Mouse (Mus musculus): Measurements from ENCODE around the gene Gnaq.
"Not testable (repeated sequence)": the region's sequence is repeated elsewhere in the genome, so short reads cannot be mapped to it uniquely, and the experiment has no call there.

The Gnaq gene

GRCm38 (mm10) chr19:16149094-16149493 lies 16.5 kb downstream of the Gnaq start:
- DNase-seq = no peak

GRCm38 (mm10) chr19:16150328-16150727 lies 17.7 kb downstream of the Gnaq start:
- DNase-seq = no peak

GRCm38 (mm10) chr19:16153851-16154250 lies 21.2 kb downstream of the Gnaq start:
- no peak for DNase-seq

GRCm38 (mm10) chr19:16154480-16154879 lies 21.8 kb downstream of the Gnaq start:
- no peak for DNase-seq

- no peak for DNase-seq
Measured at GRCm38 (mm10) chr19:16157120-16157519, 24.5 kb downstream of the Gnaq start.

- DNase-seq = no peak
Measured at GRCm38 (mm10) chr19:16160759-16161158, 28.1 kb downstream of the Gnaq start.

- DNase-seq = no peak
Measured at GRCm38 (mm10) chr19:16161222-16161621, 28.6 kb downstream of the Gnaq start.

- DNase-seq = not testable (repeated sequence)
Measured at GRCm38 (mm10) chr19:16164396-16164795, 31.8 kb downstream of the Gnaq start.

GRCm38 (mm10) chr19:16167185-16167584 lies 34.6 kb downstream of the Gnaq start:
- DNase-seq = no peak

GRCm38 (mm10) chr19:16168192-16168591 lies 35.6 kb downstream of the Gnaq start:
- DNase-seq = no peak

- no peak for DNase-seq
Measured at GRCm38 (mm10) chr19:16168653-16169198, 36.1 kb downstream of the Gnaq start.

GRCm38 (mm10) chr19:16170724-16171123 lies 38.1 kb downstream of the Gnaq start:
- DNase-seq = no peak

GRCm38 (mm10) chr19:16173721-16174120 lies 41.1 kb downstream of the Gnaq start:
- no peak for DNase-seq

- no peak for DNase-seq
Measured at GRCm38 (mm10) chr19:16176426-16176825, 43.8 kb downstream of the Gnaq start.

GRCm38 (mm10) chr19:16177139-16177727 lies 44.6 kb downstream of the Gnaq start:
- no peak for DNase-seq

GRCm38 (mm10) chr19:16181258-16181657 lies 48.6 kb downstream of the Gnaq start:
- DNase-seq = no peak

- DNase-seq = no peak
Measured at GRCm38 (mm10) chr19:16181852-16182475, 49.3 kb downstream of the Gnaq start.

- DNase-seq = no peak
Measured at GRCm38 (mm10) chr19:16183592-16184365, 51.1 kb downstream of the Gnaq start.

- no peak for DNase-seq
Measured at GRCm38 (mm10) chr19:16186984-16187383, 54.4 kb downstream of the Gnaq start.

- no peak for DNase-seq
Measured at GRCm38 (mm10) chr19:16187952-16188351, 55.3 kb downstream of the Gnaq start.

- DNase-seq = no peak
Measured at GRCm38 (mm10) chr19:16189066-16189765, 56.6 kb downstream of the Gnaq start.

- DNase-seq = no peak
Measured at GRCm38 (mm10) chr19:16198162-16198561, 65.5 kb downstream of the Gnaq start.

- DNase-seq = no peak
Measured at GRCm38 (mm10) chr19:16201356-16201755, 68.7 kb downstream of the Gnaq start.

Measured in thymus, postnatal 14 days (tissue).